Mouse (Mus musculus) cerebellum, adult 2 months (tissue): ENCODE measurements at regions not wholly inside any gene's neighbourhood (a gene's known extent, or its start where the extent isn't known, plus 50 kb on each side); places are given as distances from the start of the nearest gene placed in this dataset.

Experiments
- CTCF ChIP-seq: fragments of 200-500 bp; IDR thresholded peaks from 2 replicates; pipeline ENCODE4 v1.5.1; 2011; ENCODE audit warnings: low read depth, mild to moderate bottlenecking, control low read depth, low read length, moderate library complexity, borderline replicate concordance; ENCODE audit not compliant: insufficient read depth
- POLR2A ChIP-seq: fragments of 200-500 bp; IDR thresholded peaks from 2 replicates; pipeline ENCODE4 v1.6.1; 2011; ENCODE audit warnings: low read length, control low read depth, borderline replicate concordance; ENCODE audit not compliant: insufficient read depth

DNA sequence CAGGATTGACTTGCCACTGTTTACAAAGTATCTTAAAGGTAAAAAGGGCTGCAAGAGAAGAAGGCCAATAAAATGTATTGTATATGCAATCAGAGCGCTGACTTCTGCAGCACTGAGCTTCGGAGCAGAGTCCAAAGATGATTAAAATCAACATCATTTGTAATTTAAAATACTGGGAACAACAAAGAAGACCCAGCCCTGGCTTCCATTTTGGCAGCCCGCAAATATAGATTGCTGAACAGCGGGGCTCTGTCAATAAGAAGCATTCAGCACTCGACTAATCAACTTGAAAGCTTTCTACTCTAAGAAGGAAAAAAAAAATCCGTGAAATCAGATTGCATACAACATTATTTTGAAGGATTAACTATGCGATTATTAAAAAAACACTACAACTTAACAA is 348.9 kb upstream of the Nudt12 start:
- TF ChIP-seq CTCF (no peak), POLR2A (no peak)
